Mouse (Mus musculus) kidney, adult 18-20 months (tissue): ENCODE results near the gene Fbxo44.

Experiments used
- DNase-seq: peaks from one replicate; pipeline ENCODE4 v3.0.0; 2021

Fbxo44 gene

GRCm38 (mm10) chr4:148164461-148164860 is 4.2 kb upstream of the Fbxo44 start:
- no peak for DNase-seq

- DNase-seq: peak; percentile 82
These were observed 3.7 kb upstream of the Fbxo44 start for GRCm38 (mm10) chr4:148164002-148164439.

- peak; percentile 96 for DNase-seq
These were observed 492 bp downstream of the Fbxo44 start for GRCm38 (mm10) chr4:148159544-148160435.

- peak; percentile 49 for DNase-seq
These were observed 1.6 kb downstream of the Fbxo44 start for GRCm38 (mm10) chr4:148158436-148159348.

GRCm38 (mm10) chr4:148154982-148155381 is 5.3 kb downstream of the Fbxo44 start:
- peak; percentile 42 for DNase-seq

- no peak for DNase-seq
These were observed 6.3 kb downstream of the Fbxo44 start for GRCm38 (mm10) chr4:148154006-148154405.

- no peak for DNase-seq
These were observed 7.7 kb downstream of the Fbxo44 start for GRCm38 (mm10) chr4:148152547-148152946.

GRCm38 (mm10) chr4:148151267-148152168 is 8.8 kb downstream of the Fbxo44 start, which contains the start of gene Fbxo6:
Fbxo6 (minus strand) TSS chr4:148152140.
- peak; percentile 88 for DNase-seq

- DNase-seq: no peak
These were observed 9.4 kb downstream of the Fbxo44 start for GRCm38 (mm10) chr4:148150953-148151266.

- DNase-seq: no peak
These were observed 10.0 kb downstream of the Fbxo44 start for GRCm38 (mm10) chr4:148150242-148150641.

GRCm38 (mm10) chr4:148149540-148149939 is 10.7 kb downstream of the Fbxo44 start:
- DNase-seq: no peak

GRCm38 (mm10) chr4:148147714-148148113 is 12.6 kb downstream of the Fbxo44 start:
- no peak for DNase-seq

- DNase-seq: no peak
These were observed 16.6 kb downstream of the Fbxo44 start for GRCm38 (mm10) chr4:148143721-148144120.

- peak; percentile 98 for DNase-seq
These were observed 19.9 kb downstream of the Fbxo44 start for GRCm38 (mm10) chr4:148140098-148141011.

- no peak for DNase-seq
These were observed 20.6 kb downstream of the Fbxo44 start for GRCm38 (mm10) chr4:148139767-148140097.

GRCm38 (mm10) chr4:148137503-148137902 is 22.8 kb downstream of the Fbxo44 start:
- DNase-seq: no peak

GRCm38 (mm10) chr4:148134988-148135387 is 25.3 kb downstream of the Fbxo44 start:
- DNase-seq: no peak

GRCm38 (mm10) chr4:148131497-148132081 is 28.7 kb downstream of the Fbxo44 start:
- no peak for DNase-seq

GRCm38 (mm10) chr4:148130561-148131413 is 29.5 kb downstream of the Fbxo44 start, which contains the start of gene Draxin:
Draxin (minus strand) TSS chr4:148130698.
- DNase-seq: peak; percentile 42

GRCm38 (mm10) chr4:148130133-148130532 is 30.1 kb downstream of the Fbxo44 start, which contains the start of gene Mad2l2:
Mad2l2 (plus strand) TSS chr4:148130384.
- DNase-seq: no peak
